Mouse (Mus musculus) layer of hippocampus, postnatal 10 days (tissue): Measurements from ENCODE around the gene D630039A03Rik. TPM values are rescaled to one million over a fixed set of nuclear protein-coding genes. Genes with fewer than 3 reads are reported as not detected.

Experiments used
- DNase-seq, 2 experiments: peaks; one replicate each; pipeline ENCODE4 v3.0.0; 2021; ENCODE audit warnings: low spot score in 2 of 2
- total RNA-seq, 2 experiments: library from RNA; stranded (reverse); gene quantifications; 2 replicates each; pipeline ENCODE4 v1.2.3; 2021

D630039A03Rik gene
- total RNA-seq, 2 experiments from 2014 or later, result 0.33 to 0.43 TPM

- peak in 1 of 2 experiments; percentile 22 for DNase-seq
These were observed 11.5 kb upstream of the D630039A03Rik start for GRCm38 (mm10) chr4:57927464-57928205.

GRCm38 (mm10) chr4:57924556-57925071 lies 8.5 kb upstream of the D630039A03Rik start:
- no peak for DNase-seq

DNA sequence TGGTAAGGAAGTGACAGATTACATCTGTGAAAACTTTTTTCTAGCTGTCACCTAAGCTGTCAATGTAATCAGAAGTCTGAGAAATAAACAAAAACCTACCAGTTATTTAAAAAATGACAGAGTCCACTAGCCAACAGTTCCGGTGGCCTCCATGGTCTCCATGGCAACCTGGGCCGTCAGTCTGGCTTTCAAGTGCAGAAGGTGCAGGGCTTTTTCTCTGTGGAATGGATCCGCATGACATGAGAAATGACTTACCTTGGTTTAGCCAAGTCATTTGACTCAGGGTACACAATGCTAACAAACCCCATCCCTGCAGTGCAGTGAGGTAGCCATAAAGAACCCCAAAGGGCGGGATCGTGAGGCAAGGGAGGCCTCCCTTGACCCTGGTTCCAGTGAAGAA lies 6.1 kb upstream of the D630039A03Rik start:
- DNase-seq, result no peak

GRCm38 (mm10) chr4:57920522-57920921 lies 4.4 kb upstream of the D630039A03Rik start:
- DNase-seq, result no peak

- DNase-seq, result no peak
These were observed 3.7 kb upstream of the D630039A03Rik start for GRCm38 (mm10) chr4:57919494-57920423.

DNA sequence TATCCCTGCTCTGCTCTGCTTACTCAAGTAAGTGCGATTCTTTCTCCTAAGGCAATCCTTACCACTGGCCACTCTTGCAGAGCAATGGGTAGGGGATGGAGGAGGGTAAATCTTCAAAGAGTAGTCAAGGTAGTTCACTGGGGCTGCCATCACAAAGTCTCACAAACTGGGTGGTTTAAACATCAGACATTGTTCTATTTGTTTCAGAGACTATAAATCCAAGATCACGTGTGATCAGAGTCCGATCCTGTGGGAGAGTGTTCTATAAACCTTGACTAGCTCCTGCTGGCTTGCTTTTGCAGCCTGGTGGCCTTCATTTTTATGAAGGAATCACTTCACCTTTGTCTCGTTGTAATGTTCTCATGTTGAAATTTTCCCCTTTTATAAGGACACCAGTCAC lies 614 bp upstream of the D630039A03Rik start:
- no peak for DNase-seq

- peak; percentile 43 to 54 for DNase-seq
These were observed 706 bp downstream of the D630039A03Rik start for GRCm38 (mm10) chr4:57915216-57915965.

DNA sequence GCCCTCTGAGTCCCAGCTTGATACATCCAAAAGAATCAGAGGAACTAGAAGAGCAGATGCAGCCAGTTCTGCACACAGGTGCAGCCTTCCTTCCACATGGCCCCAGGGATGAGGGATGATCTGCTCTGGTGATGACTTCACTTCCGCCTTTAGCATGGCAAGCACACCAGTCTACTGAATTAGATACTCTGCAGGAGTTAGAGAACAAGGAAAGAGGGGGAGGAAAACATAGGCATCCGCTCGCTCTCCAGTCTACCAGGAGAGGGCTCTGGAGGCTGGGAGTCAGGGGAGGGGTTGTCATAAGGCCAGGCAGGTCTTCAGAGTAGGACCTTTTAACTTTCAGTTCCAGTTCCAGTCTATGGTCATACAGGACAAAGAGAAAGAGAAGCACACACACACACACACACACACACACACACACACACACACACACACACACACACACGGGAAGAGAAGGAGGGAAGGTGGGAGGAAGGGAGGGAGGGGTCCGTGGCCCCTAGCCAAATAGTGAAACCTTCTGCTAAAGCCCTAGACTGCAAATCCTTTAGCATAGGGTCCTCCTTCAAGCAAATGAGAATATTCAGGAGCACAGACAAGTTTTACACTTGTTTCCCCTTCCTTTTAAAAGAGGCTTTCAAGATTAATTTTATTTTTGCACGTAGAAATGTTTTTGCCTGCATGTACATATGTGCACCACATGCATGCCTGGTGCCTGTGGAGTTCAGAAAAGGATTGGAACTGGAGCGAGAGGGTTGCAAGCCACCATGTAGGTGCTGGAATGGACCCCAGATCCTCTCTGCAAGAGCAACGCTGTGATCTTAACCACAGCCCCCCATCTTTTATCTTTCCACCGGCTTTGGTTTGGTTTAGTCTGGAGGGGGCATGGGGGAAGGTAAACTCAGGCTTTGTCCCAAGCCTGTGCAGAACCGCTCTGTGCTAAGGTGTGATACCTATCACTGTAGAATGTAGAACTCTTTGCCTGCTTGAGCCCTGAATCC lies 1.6 kb downstream of the D630039A03Rik start:
- no peak for DNase-seq

GRCm38 (mm10) chr4:57913021-57913420 lies 3.1 kb downstream of the D630039A03Rik start:
- no peak for DNase-seq

DNA sequence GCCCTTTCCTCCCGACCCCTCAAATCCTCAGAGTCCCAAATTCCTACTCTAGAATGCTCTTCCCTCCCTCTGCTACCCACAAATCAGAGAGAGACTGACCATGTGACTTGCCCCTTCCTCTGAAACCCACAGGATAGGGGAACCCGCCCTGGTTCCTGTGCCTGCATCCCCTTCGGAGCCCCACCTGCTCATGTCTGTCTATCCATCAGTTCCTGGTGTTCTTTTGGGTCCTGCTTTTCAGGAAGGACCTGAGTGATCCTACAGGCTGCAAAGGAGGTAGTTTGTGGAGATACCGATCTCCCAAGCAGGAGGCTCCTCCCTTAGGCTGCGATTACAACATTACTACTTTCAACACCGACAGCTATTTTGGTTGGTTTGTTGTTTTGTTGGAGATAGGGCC lies 7.2 kb downstream of the D630039A03Rik start:
- DNase-seq, result no peak

DNA sequence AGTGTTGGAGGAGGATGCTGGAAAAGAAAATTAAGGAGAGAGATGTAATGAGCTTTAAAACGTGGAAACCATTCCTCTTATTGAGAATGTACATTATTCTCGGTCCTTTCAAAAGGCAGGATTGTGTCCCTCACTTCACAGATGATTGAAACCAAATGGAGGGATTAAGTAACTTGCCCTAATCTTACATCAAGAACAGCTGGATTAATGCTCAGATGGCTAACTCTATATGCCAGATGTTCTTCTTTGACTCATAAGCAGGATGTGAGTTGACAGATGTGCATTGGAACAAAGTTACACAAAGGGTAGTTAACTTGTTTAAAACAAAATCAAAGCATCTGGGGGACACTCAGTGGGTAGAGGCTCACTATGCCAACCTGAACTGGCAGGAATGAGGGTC lies 9.4 kb downstream of the D630039A03Rik start:
- DNase-seq, result no peak

DNA sequence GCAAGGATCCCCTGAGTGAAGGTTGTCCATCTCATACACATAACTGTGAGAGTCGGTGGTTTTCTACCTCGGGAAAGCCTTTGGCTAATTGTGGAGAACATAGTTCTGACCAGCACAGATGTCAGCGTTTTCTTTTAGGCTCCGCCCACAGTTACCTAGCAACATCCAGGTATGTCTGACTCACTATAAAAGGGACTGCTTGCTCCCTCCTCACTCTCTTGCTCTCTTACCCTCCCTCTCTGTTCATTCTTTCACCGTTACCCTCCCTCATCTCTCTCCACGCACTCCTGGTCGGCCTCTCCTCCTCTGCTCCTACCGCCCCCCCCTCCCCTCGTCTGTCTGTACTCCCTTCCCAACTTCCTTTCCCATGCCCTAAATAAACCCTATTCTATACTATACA lies 11.5 kb downstream of the D630039A03Rik start:
- no peak for DNase-seq

DNA sequence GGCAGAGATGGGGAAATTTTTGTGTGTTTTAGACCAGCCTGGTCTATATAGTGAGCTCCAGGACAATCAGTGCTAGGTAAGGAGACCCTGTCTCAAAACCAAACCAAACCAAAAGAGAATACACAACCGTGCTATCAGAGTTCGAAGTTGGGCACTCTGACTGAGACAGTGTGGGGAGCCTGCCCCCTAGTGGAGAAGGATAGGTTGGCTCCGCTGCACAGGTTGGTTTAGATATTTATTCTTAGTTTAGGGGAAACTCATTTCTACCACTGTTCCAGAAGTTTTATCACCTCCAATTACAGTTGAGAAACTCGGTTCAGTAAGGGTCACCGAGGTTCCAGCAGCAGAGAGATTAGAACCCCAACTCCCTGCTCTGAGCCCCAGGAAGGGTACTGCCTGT lies 11.9 kb downstream of the D630039A03Rik start:
- peak; percentile 67 to 74 for DNase-seq

DNA sequence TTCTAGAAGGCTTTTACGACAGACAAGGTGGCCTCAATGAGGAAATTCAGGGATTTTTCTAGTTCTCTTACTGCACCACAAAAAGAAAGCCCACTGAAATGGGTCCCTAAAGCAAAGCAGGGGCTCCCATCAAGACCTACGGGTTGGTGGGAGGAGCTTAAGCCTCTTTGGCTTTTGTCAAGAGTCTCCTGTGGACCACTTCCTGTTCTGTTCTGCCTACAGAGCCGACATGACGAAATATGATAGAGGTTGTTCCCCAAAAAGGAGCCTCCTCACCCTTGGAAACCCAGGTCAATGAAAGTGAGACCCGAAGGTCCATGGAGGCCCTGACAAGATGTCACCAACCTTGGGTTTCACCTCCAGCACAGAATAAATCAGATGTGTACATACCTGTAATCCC lies 13.5 kb downstream of the D630039A03Rik start:
- no peak for DNase-seq

- peak; percentile 59 to 70 for DNase-seq
These were observed 14.9 kb downstream of the D630039A03Rik start for GRCm38 (mm10) chr4:57901210-57901609.

GRCm38 (mm10) chr4:57896631-57897030 lies 19.5 kb downstream of the D630039A03Rik start:
- no peak for DNase-seq

- no peak for DNase-seq
These were observed 20.2 kb downstream of the D630039A03Rik start for GRCm38 (mm10) chr4:57895902-57896301.

DNA sequence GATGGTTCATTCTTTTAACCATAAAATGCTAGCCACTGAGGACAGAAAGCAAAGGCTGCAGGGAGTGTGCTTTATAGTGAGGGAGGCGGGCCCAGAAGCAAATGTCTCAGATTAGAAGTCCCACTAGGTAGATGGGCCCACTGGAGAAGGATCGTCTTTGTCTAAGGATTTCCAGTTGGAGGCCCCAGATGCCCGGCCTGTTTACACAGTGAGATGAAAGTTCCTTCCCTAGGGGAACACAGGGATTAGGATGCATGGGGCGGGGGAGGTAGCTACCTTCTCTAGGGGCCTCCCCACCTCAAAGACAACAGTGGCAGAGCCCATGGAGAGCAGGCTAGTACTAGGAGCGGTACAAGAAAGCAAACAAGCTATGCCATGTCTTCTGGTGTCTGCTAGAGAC lies 21.0 kb downstream of the D630039A03Rik start:
- no peak for DNase-seq

DNA sequence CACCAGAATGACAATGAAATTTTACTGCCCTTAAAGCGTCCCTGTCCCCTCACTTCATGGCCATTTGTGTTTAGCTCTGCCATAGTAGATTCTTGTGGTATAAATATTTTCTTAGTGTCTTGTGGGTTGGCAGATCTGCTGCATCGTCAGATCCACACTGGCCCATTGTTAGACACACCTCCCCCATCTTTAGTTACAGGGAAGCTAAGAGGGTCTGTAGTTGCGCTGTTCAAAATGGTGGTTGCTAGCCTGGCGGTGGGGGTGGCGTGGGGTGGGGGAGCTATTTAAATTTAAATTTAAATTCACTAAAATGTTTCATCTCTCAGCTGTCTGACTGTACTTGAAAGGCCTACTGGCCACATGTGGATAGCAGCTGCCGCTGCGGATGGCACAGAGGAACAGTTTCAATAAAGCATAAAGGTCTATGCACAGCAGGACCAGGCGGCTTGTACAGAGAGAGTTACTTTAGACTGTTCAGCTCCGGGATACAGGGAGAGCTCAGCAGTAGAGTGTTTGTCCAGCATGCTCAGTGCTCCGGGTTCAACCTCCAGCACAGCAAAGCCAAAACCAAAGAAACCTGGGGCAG lies 24.0 kb downstream of the D630039A03Rik start:
- DNase-seq, result no peak

DNA sequence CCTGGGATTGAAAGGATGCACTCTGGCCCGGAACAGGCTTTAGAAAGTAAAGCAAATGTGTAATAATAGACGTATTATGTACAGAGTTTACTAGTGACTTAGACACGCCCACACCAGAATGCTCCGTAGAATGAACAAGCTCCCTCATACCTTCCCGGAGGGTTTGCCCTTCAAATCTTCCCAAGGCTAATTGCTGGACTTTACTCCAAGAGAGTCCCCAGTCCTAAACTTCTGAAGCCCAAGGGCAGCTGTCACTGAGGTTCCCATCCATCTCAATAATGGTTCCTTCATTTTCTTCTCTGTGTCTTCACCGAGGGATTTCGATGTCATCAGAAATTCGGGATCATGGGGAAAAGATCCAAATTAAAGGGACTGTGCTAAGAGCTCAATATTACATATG lies 26.3 kb downstream of the D630039A03Rik start:
- DNase-seq, result no peak
